Mouse (Mus musculus) heart, embryonic 15.5 days (tissue): ENCODE data around the gene Synpo2l. TPM values are rescaled to one million over a fixed set of nuclear protein-coding genes. Genes with fewer than 3 reads are reported as not detected.

ENCODE experiments used
- ATAC-seq: fragments of 200-750 bp; cut with Nextera tagmentation; replicated peaks from 2 replicates; pipeline ENCODE4 v1.8.0; 2017; ENCODE audit warnings: low read depth, moderate TSS enrichment; ENCODE audit not compliant: insufficient number of reproducible peaks, insufficient read depth, low FRiP score
- H3K27ac ChIP-seq: fragments of 300-500 bp; sonication (generic); 2 replicates; pipeline ENCODE4 v1.5.1; 2015; ENCODE audit warnings: mild to moderate bottlenecking, inconsistent platforms
- H3K27me3 ChIP-seq: fragments of 300-500 bp; sonication (generic); 2 replicates; pipeline ENCODE4 v1.6.1; 2015; ENCODE audit warnings: inconsistent platforms
- H3K36me3 ChIP-seq: fragments of 300-500 bp; sonication (generic); 2 replicates; pipeline ENCODE4 v1.6.1; 2015; ENCODE audit warnings: mild to moderate bottlenecking, inconsistent platforms
- H3K4me1 ChIP-seq: fragments of 300-500 bp; sonication (generic); replicated peaks from 2 replicates; pipeline ENCODE4 v1.6.1; 2015; ENCODE audit warnings: inconsistent platforms
- H3K4me2 ChIP-seq: fragments of 300-500 bp; sonication (generic); 2 replicates; pipeline ENCODE4 v1.6.1; 2015; ENCODE audit warnings: inconsistent platforms, mild to moderate bottlenecking, moderate library complexity
- H3K4me3 ChIP-seq: fragments of 300-500 bp; sonication (generic); 2 replicates; pipeline ENCODE4 v1.5.1; 2015; ENCODE audit warnings: mild to moderate bottlenecking, inconsistent platforms
- H3K9ac ChIP-seq: fragments of 300-500 bp; sonication (generic); 2 replicates; pipeline ENCODE4 v1.6.1; 2015; ENCODE audit warnings: mild to moderate bottlenecking, inconsistent platforms
- H3K9me3 ChIP-seq: fragments of 300-500 bp; sonication (generic); replicated peaks from 2 replicates; pipeline ENCODE4 v1.6.1; 2016; ENCODE audit warnings: inconsistent platforms
- WGBS: fragments of 180-500 bp; shearing (Covaris S2); methylation state at CpG from one replicate; pipeline ENCODE4 v1.1.7; 2015; ENCODE audit warnings: mixed read lengths; 5-methylcytosine and 5-hydroxymethylcytosine counted together
- polyA plus RNA-seq: library from polyadenylated mRNA; unstranded; fragments of >200 nt; fragmentation: Nextera tagmentation; extraction: Ambion mirVana; gene quantifications from 2 replicates; pipeline ENCODE4 v1.2.1, GENCODE M21; 2015

The Synpo2l gene
- polyA plus RNA-seq, 1 experiment from 2014 or later, result 174 TPM

GRCm38 (mm10) chr14:20696986-20697385 is 28.8 kb upstream of the Synpo2l start:
- no peak for ATAC-seq
- Histone ChIP-seq H3K27ac (peak overlapping the region; percentile 14), H3K27me3 (no peaks in the 10 kb centered on the region), H3K4me1 (peaks cover 63% of the 10 kb centered on the region), H3K9me3 (no peaks in the 10 kb centered on the region), H3K9ac (peak overlapping the region; percentile 10), H3K36me3 (peaks cover 30% of the 10 kb centered on the region), H3K4me2 (peak overlapping the region; percentile 85), H3K4me3 (peak overlapping the region; percentile 68)
- 11% methylated on average over 1 of the region's 1 CpGs for WGBS

GRCm38 (mm10) chr14:20695761-20696520 is 27.8 kb upstream of the Synpo2l start:
- WGBS, result 9% methylated on average over 27 of the region's 27 CpGs
- H3K9ac ChIP-seq, result peak overlapping the region; percentile 77
- peak overlapping the region; percentile 94 for H3K27ac ChIP-seq
- no peaks in the 10 kb centered on the region for H3K9me3 ChIP-seq
- no peaks in the 10 kb centered on the region for H3K27me3 ChIP-seq
- H3K36me3 ChIP-seq, result peaks cover 40% of the 10 kb centered on the region
- H3K4me2 ChIP-seq, result peak overlapping the region; percentile 85
- peaks cover 53% of the 10 kb centered on the region for H3K4me1 ChIP-seq
- no peak for ATAC-seq
- peak overlapping the region; percentile 68 for H3K4me3 ChIP-seq

- ATAC-seq, result peak; percentile 90
- H3K4me1 ChIP-seq, result peaks cover 46% of the 10 kb centered on the region
- H3K9ac ChIP-seq, result peak within 1 kb of the TSS; percentile 77
- H3K27ac ChIP-seq, result peak within 1 kb of the TSS; percentile 94
- no peaks in the 10 kb centered on the region for H3K9me3 ChIP-seq
- H3K36me3 ChIP-seq, result peaks cover 47% of the 10 kb centered on the region
- under 1% methylated on average over 110 of the region's 111 CpGs for WGBS
- no peaks in the 10 kb centered on the region for H3K27me3 ChIP-seq
- peak within 1 kb of the TSS; percentile 68 for H3K4me3 ChIP-seq
- H3K4me2 ChIP-seq, result peak within 1 kb of the TSS; percentile 85
Measured at GRCm38 (mm10) chr14:20694884-20695760, 27.0 kb upstream of the Synpo2l start, which contains the start of gene Fut11. Gene Fut11 (plus strand): TSS chr14:20694968.

GRCm38 (mm10) chr14:20694185-20694883 is 26.2 kb upstream of the Synpo2l start:
- H3K27ac ChIP-seq, result peak overlapping the region; percentile 94
- peaks cover 45% of the 10 kb centered on the region for H3K4me1 ChIP-seq
- H3K9ac ChIP-seq, result peak overlapping the region; percentile 77
- ATAC-seq, result no peak
- H3K4me2 ChIP-seq, result peak overlapping the region; percentile 85
- H3K36me3 ChIP-seq, result peaks cover 55% of the 10 kb centered on the region
- WGBS, result 47% methylated on average over 13 of the region's 13 CpGs
- H3K9me3 ChIP-seq, result no peaks in the 10 kb centered on the region
- peak overlapping the region; percentile 68 for H3K4me3 ChIP-seq
- no peaks in the 10 kb centered on the region for H3K27me3 ChIP-seq

- ATAC-seq, result no peak
- Histone ChIP-seq H3K9ac (no peak overlapping the region), H3K36me3 (peaks cover 57% of the 10 kb centered on the region)
Measured at GRCm38 (mm10) chr14:20693589-20694101, 25.5 kb upstream of the Synpo2l start.

GRCm38 (mm10) chr14:20691772-20692171 is 23.6 kb upstream of the Synpo2l start:
- peaks cover 24% of the 10 kb centered on the region for H3K4me1 ChIP-seq
- no peak for ATAC-seq
- no peak overlapping the region for H3K27ac ChIP-seq
- H3K9ac ChIP-seq, result no peak overlapping the region
- H3K4me2 ChIP-seq, result no peak overlapping the region
- no peak overlapping the region for H3K4me3 ChIP-seq
- 84% methylated on average over 6 of the region's 6 CpGs for WGBS
- H3K27me3 ChIP-seq, result no peaks in the 10 kb centered on the region
- H3K9me3 ChIP-seq, result no peaks in the 10 kb centered on the region
- H3K36me3 ChIP-seq, result peaks cover 73% of the 10 kb centered on the region

More at GRCm38 (mm10) chr14:20693589-20694101, 25.5 kb upstream of the Synpo2l start:
- H3K9me3 ChIP-seq, result no peaks in the 10 kb centered on the region
- peak overlapping the region; percentile 68; the same call in 1 of the 2 replicates for H3K4me3 ChIP-seq
- no peaks in the 10 kb centered on the region for H3K27me3 ChIP-seq
- H3K4me2 ChIP-seq, result no peak overlapping the region
- peaks cover 42% of the 10 kb centered on the region for H3K4me1 ChIP-seq
- no peak overlapping the region for H3K27ac ChIP-seq
- 85% methylated on average over 10 of the region's 10 CpGs for WGBS

- Histone ChIP-seq H3K9me3 (no peaks in the 10 kb centered on the region), H3K4me3 (no peak overlapping the region), H3K27ac (no peak overlapping the region), H3K4me1 (peaks cover 4% of the 10 kb centered on the region), H3K36me3 (peaks cover 98% of the 10 kb centered on the region), H3K27me3 (no peaks in the 10 kb centered on the region), H3K4me2 (no peak overlapping the region), H3K9ac (no peak overlapping the region)
- 91% methylated on average over 2 of the region's 2 CpGs for WGBS
- no peak for ATAC-seq
Measured at GRCm38 (mm10) chr14:20689009-20689408, 20.9 kb upstream of the Synpo2l start.

- ATAC-seq, result no peak
- WGBS, result 94% methylated on average over 3 of the region's 3 CpGs
- no peaks in the 10 kb centered on the region for H3K9me3 ChIP-seq
- H3K4me2 ChIP-seq, result no peak overlapping the region
- no peak overlapping the region for H3K4me3 ChIP-seq
- no peak overlapping the region for H3K27ac ChIP-seq
- peaks cover 7% of the 10 kb centered on the region for H3K4me1 ChIP-seq
- H3K36me3 ChIP-seq, result peaks cover 96% of the 10 kb centered on the region
- H3K27me3 ChIP-seq, result no peaks in the 10 kb centered on the region
- no peak overlapping the region for H3K9ac ChIP-seq
Measured at GRCm38 (mm10) chr14:20686576-20686975, 18.4 kb upstream of the Synpo2l start.

- H3K9ac ChIP-seq, result no peak overlapping the region
- no peaks in the 10 kb centered on the region for H3K9me3 ChIP-seq
- H3K4me3 ChIP-seq, result no peak overlapping the region
- ATAC-seq, result no peak
- no peaks in the 10 kb centered on the region for H3K27me3 ChIP-seq
- H3K36me3 ChIP-seq, result peaks cover 97% of the 10 kb centered on the region
- peak overlapping the region; percentile 51 for H3K27ac ChIP-seq
- 44% methylated on average over 3 of the region's 3 CpGs for WGBS
- H3K4me1 ChIP-seq, result peaks cover 7% of the 10 kb centered on the region
- H3K4me2 ChIP-seq, result no peak overlapping the region
Measured at GRCm38 (mm10) chr14:20682498-20682897, 14.3 kb upstream of the Synpo2l start.

GRCm38 (mm10) chr14:20681742-20682141 is 13.6 kb upstream of the Synpo2l start:
- H3K27ac ChIP-seq, result peak overlapping the region; percentile 51; the same call in 1 of the 2 replicates
- 88% methylated on average over 2 of the region's 2 CpGs for WGBS

More at GRCm38 (mm10) chr14:20681742-20682141, 13.6 kb upstream of the Synpo2l start:
- ATAC-seq, result no peak
- H3K9ac ChIP-seq, result no peak overlapping the region
- H3K27me3 ChIP-seq, result no peaks in the 10 kb centered on the region
- peaks cover 96% of the 10 kb centered on the region for H3K36me3 ChIP-seq
- H3K4me1 ChIP-seq, result peaks cover 7% of the 10 kb centered on the region
- no peak overlapping the region for H3K4me3 ChIP-seq
- H3K9me3 ChIP-seq, result no peaks in the 10 kb centered on the region
- H3K4me2 ChIP-seq, result no peak overlapping the region
